In genomic region chr9:102793286-102793809, GRCm38 (mm10) we compare ENCODE assay signal across 19 mouse cellular contexts. TPM values are rescaled to one million over a fixed set of nuclear protein-coding genes. Genes with fewer than 3 reads are reported as not detected.
A peak's percentile ranks its signal among the peaks of the same experiment; 100 is the strongest.
DNase-seq lines count a peak whose midpoint lies in the region; ATAC-seq lines count a peak whose summit lies in the region.
"Had no signal": no experiment of that assay in that cellular context is flagged by ENCODE, and none has a peak within 500 bp of the region (broad histone marks: within the 10 kb centered on the region; RNA-seq: fewer than 3 reads in every experiment).

No protein-coding gene starts in this region.

- DNase-seq in cerebellum, adult 9-10 months: peak; percentile 15
- DNase-seq in cerebellum, adult 11 months: no peak
- DNase-seq in heart, postnatal 14 days: no peak
- DNase-seq in left cerebral cortex, postnatal 4 days: peak; percentile 21
- no peak for DNase-seq in left cerebral cortex, postnatal 10 days (ENCODE audit: extremely low spot score in 1 of 2, low spot score in 2 of 2)
- peak; percentile 19 for DNase-seq in ES-CJ7 (ENCODE audit: low read depth, low spot score)
- DNase-seq in thymus, postnatal 10 days (ENCODE audit: low spot score in 2 of 2): no peak
- DNase-seq: cerebellum, adult 11-12 months; gastrocnemius, postnatal 25 days; kidney, adult 9 months; kidney, postnatal 36 days; layer of hippocampus, postnatal 36 days; liver, embryonic 13.5 days; spleen, adult 18-20 months had no signal

- H3K36me3 ChIP-seq in heart, embryonic 13.5 days: no peaks in the 10 kb centered on the region
- H3K36me3 ChIP-seq: embryonic facial prominence, embryonic 12.5 days; heart, embryonic 15.5 days; liver, embryonic 13.5 days; lung, embryonic 15.5 days; midbrain, embryonic 13.5 days had no signal

- H3K27ac ChIP-seq in heart, embryonic 13.5 days (replicated peaks): 0 out of 2 replicates have a peak overlapping the region, but pooled peaks have one; percentile 4
- H3K27ac ChIP-seq: embryonic facial prominence, embryonic 12.5 days; heart, embryonic 15.5 days; liver, embryonic 13.5 days; lung, embryonic 15.5 days; midbrain, embryonic 13.5 days had no signal

- no peaks in the 10 kb centered on the region for H3K27me3 ChIP-seq in heart, embryonic 13.5 days (replicated peaks)
- H3K27me3 ChIP-seq: embryonic facial prominence, embryonic 12.5 days; heart, embryonic 15.5 days; midbrain, embryonic 13.5 days had no signal

- H3K4me2 ChIP-seq in heart, embryonic 13.5 days: peak overlapping the region; percentile 12; the same call in 1 of the 2 replicates
- H3K4me2 ChIP-seq: embryonic facial prominence, embryonic 12.5 days; heart, embryonic 15.5 days; liver, embryonic 13.5 days; lung, embryonic 15.5 days; midbrain, embryonic 13.5 days had no signal

- no peak for ATAC-seq in heart, embryonic 13.5 days (ENCODE audit: extremely low read depth, insufficient number of reproducible peaks, low FRiP score, low TSS enrichment)
- ATAC-seq: midbrain, embryonic 13.5 days had no signal

- intact Hi-C loops in heart, postnatal 14 days (cut with DNase I): no loop called here
- intact Hi-C loops in left cerebral cortex, postnatal 4 days (cut with DNase I): no loop called here
- intact Hi-C loops in left cerebral cortex, postnatal 10 days (cut with DNase I): no loop called here

- no peak overlapping the region for H3K9ac ChIP-seq in heart, embryonic 13.5 days
- H3K9ac ChIP-seq: embryonic facial prominence, embryonic 12.5 days; heart, embryonic 15.5 days; liver, embryonic 13.5 days; lung, embryonic 15.5 days; midbrain, embryonic 13.5 days had no signal

- 0 out of 2 replicates have a peak, but pooled peaks cover 6% of the 10 kb centered on the region for H3K9me3 ChIP-seq in heart, embryonic 13.5 days
- H3K9me3 ChIP-seq: embryonic facial prominence, embryonic 12.5 days; heart, embryonic 15.5 days; liver, embryonic 13.5 days; lung, embryonic 15.5 days; midbrain, embryonic 13.5 days had no signal

- WGBS in heart, embryonic 13.5 days: 50% methylated on average over 12 of the region's 12 CpGs

- peaks cover 6% of the 10 kb centered on the region; the same call in 1 of the 2 replicates for H3K4me1 ChIP-seq in heart, embryonic 13.5 days
- H3K4me1 ChIP-seq: embryonic facial prominence, embryonic 12.5 days; liver, embryonic 13.5 days; midbrain, embryonic 13.5 days had no signal

- H3K4me3 ChIP-seq in heart, embryonic 13.5 days: no peak overlapping the region
- H3K4me3 ChIP-seq: embryonic facial prominence, embryonic 12.5 days; heart, embryonic 15.5 days; liver, embryonic 13.5 days; lung, embryonic 15.5 days; midbrain, embryonic 13.5 days had no signal

RNA-seq across cellular contexts. Expression of gene Ryk, which starts 41.4 kb away (rescaled TPM):
- polyA plus RNA-seq in heart, embryonic 13.5 days (2015; fragmentation: Nextera tagmentation; extraction: Ambion mirVana): 9.6 and 10.8 TPM in 2 replicates
- total RNA-seq in heart, postnatal 14 days (2021): 10 to 100 TPM; 40.2 to 42.6 TPM
- 10 to 100 TPM; 50.7 to 54.5 TPM for total RNA-seq in left cerebral cortex, postnatal 4 days (2021)
- total RNA-seq in left cerebral cortex, postnatal 10 days (2021): 10 to 100 TPM; 29.2 to 30.1 TPM

Comparison
In these comparisons a context has a peak if more than half of its experiments do, and no peak if none do; other contexts are left out.
1. DNase-seq: peak in cerebellum, adult 9-10 months (single experiment), left cerebral cortex, postnatal 4 days (single experiment) and ES-CJ7 (single experiment); none in cerebellum, adult 11 months (single experiment), heart, postnatal 14 days (0 of 2), left cerebral cortex, postnatal 10 days (0 of 2) and thymus, postnatal 10 days (0 of 2).